Mouse (Mus musculus) liver, embryonic 14.5 days (tissue): ENCODE results near the gene Nsf. TPM values are rescaled to one million over a fixed set of nuclear protein-coding genes. Genes with fewer than 3 reads are reported as not detected.

Experiments used
- ATAC-seq: fragments of 200-750 bp; cut with Nextera tagmentation; 2 replicates; pipeline ENCODE4 v1.8.0; 2017; ENCODE audit warnings: moderate number of reproducible peaks, mild to moderate bottlenecking, moderate library complexity; ENCODE audit not compliant: insufficient read depth
- DNase-seq, 3 experiments: peaks; one replicate each; pipeline ENCODE4 v3.0.0-alpha.2; 2012 to 2013; ENCODE audit warnings: low read depth in 3 of 3, low spot score in 3 of 3
- H3K27ac ChIP-seq: fragments of 300-500 bp; sonication (generic); 2 replicates; pipeline ENCODE4 v1.5.1; 2014; ENCODE audit warnings: moderate library complexity, mild to moderate bottlenecking, control low read depth, inconsistent platforms
- H3K27me3 ChIP-seq: fragments of 300-500 bp; sonication (generic); 2 replicates; pipeline ENCODE4 v1.6.1; 2014; ENCODE audit warnings: mild to moderate bottlenecking, low read length, moderate library complexity; ENCODE audit not compliant: control insufficient read depth, insufficient read depth
- H3K36me3 ChIP-seq: fragments of 300-500 bp; sonication (generic); replicated peaks from 2 replicates; pipeline ENCODE4 v1.6.1; 2014; ENCODE audit warnings: low read depth; ENCODE audit not compliant: control insufficient read depth, insufficient read depth
- H3K4me1 ChIP-seq, 2 experiments: fragments of 200-500 bp in 1 of 2; fragments of 300-500 bp in 1 of 2; sonication (generic) in 1 of 2; replicated peaks; 2 replicates each; pipeline ENCODE4 v1.6.1; 2012 to 2014; ENCODE audit warnings: antibody characterized with exemption in 1 of 2, inconsistent platforms in 1 of 2, low read length in 1 of 2; ENCODE audit not compliant: control insufficient read depth in 2 of 2, insufficient read depth in 2 of 2
- H3K4me2 ChIP-seq: fragments of 300-500 bp; sonication (generic); 2 replicates; pipeline ENCODE4 v1.6.1; 2014; ENCODE audit warnings: low read depth, mild to moderate bottlenecking, control low read depth, moderate library complexity
- H3K4me3 ChIP-seq, 2 experiments: fragments of 200-500 bp in 1 of 2; fragments of 300-500 bp in 1 of 2; sonication (generic) in 1 of 2; 2 replicates each; pipeline ENCODE4 v1.5.1; 2012 to 2014; ENCODE audit warnings: low read depth in 2 of 2, low read length in 2 of 2, mild to moderate bottlenecking in 2 of 2, control low read depth in 1 of 2, inconsistent platforms in 1 of 2, moderate library complexity in 1 of 2; ENCODE audit not compliant: insufficient read depth in 1 of 2
- H3K9ac ChIP-seq: fragments of 300-500 bp; sonication (generic); replicated peaks from 2 replicates; pipeline ENCODE4 v1.6.1; 2014; ENCODE audit warnings: mild to moderate bottlenecking, control low read depth, moderate library complexity
- H3K9me3 ChIP-seq: fragments of 300-500 bp; sonication (generic); 2 replicates; pipeline ENCODE4 v1.6.1; 2016; ENCODE audit warnings: low read length, mixed read lengths; ENCODE audit not compliant: control insufficient read depth
- CTCF ChIP-seq: IDR thresholded peaks from 2 replicates; pipeline ENCODE4 v1.5.1; 2016; ENCODE audit warnings: antibody characterized with exemption, low read depth, control low read depth
- EP300 ChIP-seq: IDR thresholded peaks from 2 replicates; pipeline ENCODE4 v1.6.1; 2016; ENCODE audit warnings: antibody characterized with exemption, low read depth
- WGBS: fragments of 180-500 bp; shearing (Covaris S2); extraction: QIAGEN DNeasy Blood & Tissue Kit; methylation state at CpG from one replicate; pipeline ENCODE4 v1.1.7; 2014; ENCODE audit not compliant: insufficient replicate concordance; 5-methylcytosine and 5-hydroxymethylcytosine counted together
- polyA plus RNA-seq, 2 experiments: library from polyadenylated mRNA; depleted of rRNA in 1 of 2; stranded (reverse) in 1 of 2; unstranded in 1 of 2; fragments of >200 nt; fragmentation: Nextera tagmentation in 1 of 2; extraction: Ambion mirVana in 1 of 2; gene quantifications; 2 replicates each; pipeline versions ENCODE4 v1.2.1 to v1.2.3; 2012 to 2014

Nsf gene
- polyA plus RNA-seq, 2 experiments = 12.9 to 19.9 TPM

GRCm38 (mm10) chr11:103810631-103811030 is 143.2 kb downstream of the Nsf start:
- no peak overlapping the region for H3K27ac ChIP-seq
- H3K9me3 ChIP-seq = no peaks in the 10 kb centered on the region
- TF ChIP-seq EP300 = no peak
- no peak for TF ChIP-seq CTCF
- peaks cover 45% of the 10 kb centered on the region for H3K27me3 ChIP-seq
- 26% methylated on average over 12 of the region's 12 CpGs for WGBS
- H3K4me2 ChIP-seq = no peak overlapping the region
- no peak overlapping the region for H3K9ac ChIP-seq
- no peak for ATAC-seq
- H3K4me1 ChIP-seq = no peaks in the 10 kb centered on the region
- no peak for DNase-seq
- no peaks in the 10 kb centered on the region for H3K36me3 ChIP-seq
- no peak overlapping the region; a peak in 1 of 4 replicates for H3K4me3 ChIP-seq

- H3K27ac ChIP-seq = no peak overlapping the region
- ATAC-seq (no peak), DNase-seq (no peak)
- WGBS = under 1% methylated on average over 66 of the region's 107 CpGs
- TF ChIP-seq CTCF = no peak
- no peak for TF ChIP-seq EP300
- peak overlapping the region; percentile 9 to 42 for H3K4me3 ChIP-seq
- H3K27me3 ChIP-seq = peaks cover 45% of the 10 kb centered on the region
- no peak overlapping the region for H3K9ac ChIP-seq
- no peaks in the 10 kb centered on the region for H3K36me3 ChIP-seq
- H3K4me2 ChIP-seq = peak overlapping the region; percentile 60
- H3K4me1 ChIP-seq = no peaks in the 10 kb centered on the region
- no peaks in the 10 kb centered on the region for H3K9me3 ChIP-seq
These were observed 144.0 kb downstream of the Nsf start for GRCm38 (mm10) chr11:103809611-103810598.

GRCm38 (mm10) chr11:103808771-103809610 is 144.9 kb downstream of the Nsf start:
- Histone ChIP-seq H3K27me3 (peaks cover 45% of the 10 kb centered on the region), H3K4me1 (no peaks in the 10 kb centered on the region), H3K9ac (no peak overlapping the region), H3K9me3 (no peaks in the 10 kb centered on the region), H3K4me2 (peak overlapping the region; percentile 60), H3K27ac (no peak overlapping the region), H3K36me3 (no peaks in the 10 kb centered on the region), H3K4me3 (0 out of 4 replicates have a peak overlapping the region, but pooled peaks of 1 of the 2 experiments have one; percentile 9)
- 7% methylated on average over 29 of the region's 29 CpGs for WGBS
- no peak for ATAC-seq
- no peak for TF ChIP-seq EP300
- no peak for TF ChIP-seq CTCF
- no peak for DNase-seq

- ATAC-seq = no peak
- 35% methylated on average over 12 of the region's 12 CpGs for WGBS
- peaks cover 45% of the 10 kb centered on the region for H3K27me3 ChIP-seq
These were observed 145.9 kb downstream of the Nsf start for GRCm38 (mm10) chr11:103807966-103808365.

More at GRCm38 (mm10) chr11:103807966-103808365, 145.9 kb downstream of the Nsf start:
- no peaks in the 10 kb centered on the region for H3K4me1 ChIP-seq
- no peak for TF ChIP-seq CTCF
- TF ChIP-seq EP300 = no peak
- no peak overlapping the region for H3K27ac ChIP-seq
- no peak overlapping the region for H3K4me2 ChIP-seq
- no peaks in the 10 kb centered on the region for H3K36me3 ChIP-seq
- no peak overlapping the region for H3K9ac ChIP-seq
- no peak overlapping the region for H3K4me3 ChIP-seq
- no peak for DNase-seq
- no peaks in the 10 kb centered on the region for H3K9me3 ChIP-seq
